Mouse (Mus musculus): Measurements from ENCODE around the gene Ica1.

GRCm38 (mm10) chr6:8780618-8781017 is 2.3 kb upstream of the Ica1 start:
- TF ChIP-seq CTCF (IDR thresholded peaks at IDR 0.05; ENCODE audit: low read depth, low read length), result no peak
- no peak for TF ChIP-seq GATA1 (IDR thresholded peaks at IDR 0.05; ENCODE audit: borderline replicate concordance, low read length)

Data from G1E (cell line).